ENCODE assay signal across 18 mouse cellular contexts in the genomic region with DNA sequence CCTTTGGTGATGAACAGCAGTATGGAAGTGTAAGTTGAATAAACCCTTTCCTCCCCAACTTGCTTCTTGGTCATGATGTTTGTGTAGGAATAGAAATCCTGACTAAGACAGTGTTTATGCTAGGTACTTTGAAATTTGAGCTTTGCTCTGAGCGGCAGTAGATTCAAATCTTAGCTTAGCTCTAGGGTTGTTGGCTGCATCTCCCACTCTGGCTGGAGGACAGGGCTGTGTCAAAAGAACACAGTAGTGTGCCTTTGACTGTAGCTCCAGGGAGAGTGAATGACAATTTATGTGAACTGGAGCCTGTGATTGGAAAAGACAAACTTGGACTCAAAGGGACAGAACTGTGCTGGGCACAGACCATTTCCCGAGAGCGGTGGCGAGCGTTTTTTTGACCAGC.
"Had no signal": no experiment of that assay in that cellular context is flagged by ENCODE, and none has a peak within 500 bp of the region (broad histone marks: within the 10 kb centered on the region; RNA-seq: fewer than 3 reads in every experiment).

No protein-coding gene starts in this region.

- H3K9me3 ChIP-seq: intestine, embryonic 15.5 days; limb, embryonic 15.5 days; liver, embryonic 12.5 days; liver, embryonic 15.5 days; midbrain, embryonic 15.5 days had no signal

- H3K4me1 ChIP-seq: intestine, embryonic 15.5 days; liver, embryonic 12.5 days; neural tube, embryonic 13.5 days had no signal

- H3K9ac ChIP-seq: intestine, embryonic 15.5 days; kidney, embryonic 15.5 days; limb, embryonic 12.5 days; limb, embryonic 15.5 days; liver, embryonic 12.5 days; liver, embryonic 15.5 days; midbrain, embryonic 12.5 days; midbrain, embryonic 15.5 days; neural tube, embryonic 13.5 days had no signal

- H3K27ac ChIP-seq: intestine, embryonic 15.5 days; kidney, embryonic 15.5 days; limb, embryonic 12.5 days; limb, embryonic 15.5 days; liver, embryonic 12.5 days; liver, embryonic 15.5 days; midbrain, embryonic 12.5 days; midbrain, embryonic 15.5 days; neural tube, embryonic 13.5 days had no signal

- DNase-seq: kidney, adult 11 months; kidney, adult 8-10 months; kidney, postnatal 10 days; kidney, postnatal 36 days; lung, adult 2 months; lung, postnatal 14 days; lung, postnatal 4 days; thymus, postnatal 25 days had no signal

- H3K4me3 ChIP-seq: intestine, embryonic 15.5 days; kidney, embryonic 15.5 days; limb, embryonic 12.5 days; limb, embryonic 15.5 days; liver, embryonic 12.5 days; liver, embryonic 15.5 days; midbrain, embryonic 12.5 days; midbrain, embryonic 15.5 days; myocyte; neural tube, embryonic 13.5 days had no signal

- H3K36me3 ChIP-seq: intestine, embryonic 15.5 days; limb, embryonic 12.5 days; limb, embryonic 15.5 days; liver, embryonic 12.5 days; liver, embryonic 15.5 days; midbrain, embryonic 12.5 days; midbrain, embryonic 15.5 days; neural tube, embryonic 13.5 days had no signal

- H3K4me2 ChIP-seq: intestine, embryonic 15.5 days; kidney, embryonic 15.5 days; limb, embryonic 12.5 days; limb, embryonic 15.5 days; liver, embryonic 12.5 days; liver, embryonic 15.5 days; midbrain, embryonic 12.5 days; midbrain, embryonic 15.5 days; neural tube, embryonic 13.5 days had no signal

- ATAC-seq: intestine, embryonic 15.5 days; liver, embryonic 12.5 days; midbrain, embryonic 15.5 days had no signal

- H3K27me3 ChIP-seq: intestine, embryonic 15.5 days; kidney, embryonic 15.5 days; limb, embryonic 12.5 days; limb, embryonic 15.5 days; liver, embryonic 12.5 days; liver, embryonic 15.5 days; midbrain, embryonic 12.5 days; midbrain, embryonic 15.5 days; neural tube, embryonic 13.5 days had no signal
